Mouse (Mus musculus) heart, adult 18-20 months (tissue): ENCODE measurements around the gene Eml6. TPM values are rescaled to one million over a fixed set of nuclear protein-coding genes. Genes with fewer than 3 reads are reported as not detected.

ENCODE experiments used
- DNase-seq, 2 experiments: peaks; one replicate each; pipeline ENCODE4 v3.0.0; 2021 to 2022; ENCODE audit warnings: mixed read lengths in 1 of 2
- total RNA-seq, 2 experiments: library from RNA; stranded (reverse); gene quantifications; 2 replicates each; pipeline ENCODE4 v1.2.3; 2021

Eml6 gene
- total RNA-seq, 2 experiments from 2014 or later = 2.7 to 3.3 TPM

GRCm38 (mm10) chr11:29748750-29749467, 276.9 kb downstream of the Eml6 start:
- no peak for DNase-seq

GRCm38 (mm10) chr11:29747881-29748280, 278.0 kb downstream of the Eml6 start:
- no peak for DNase-seq

- no peak for DNase-seq
Observed at GRCm38 (mm10) chr11:29747365-29747764, 278.5 kb downstream of the Eml6 start.

DNA sequence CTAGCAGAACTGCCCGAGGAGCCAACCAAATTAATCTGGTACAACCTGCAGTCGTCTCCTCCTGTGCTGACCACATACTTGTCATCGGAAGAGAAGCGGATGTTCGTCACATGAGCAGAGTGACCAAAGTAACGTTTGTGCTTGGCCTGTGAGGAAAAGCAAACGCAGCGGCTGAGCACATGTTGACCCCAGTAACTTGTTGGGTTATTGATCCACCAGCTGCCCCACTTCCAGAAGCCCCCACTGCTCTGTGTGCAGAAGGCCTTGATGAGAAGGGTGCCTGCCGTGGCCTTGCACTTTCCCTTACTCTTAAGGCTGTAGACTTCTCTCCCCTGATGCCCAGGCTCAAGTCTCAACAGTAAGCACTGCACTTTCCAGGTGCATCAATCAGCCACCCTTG, 279.6 kb downstream of the Eml6 start:
- DNase-seq = no peak

DNA sequence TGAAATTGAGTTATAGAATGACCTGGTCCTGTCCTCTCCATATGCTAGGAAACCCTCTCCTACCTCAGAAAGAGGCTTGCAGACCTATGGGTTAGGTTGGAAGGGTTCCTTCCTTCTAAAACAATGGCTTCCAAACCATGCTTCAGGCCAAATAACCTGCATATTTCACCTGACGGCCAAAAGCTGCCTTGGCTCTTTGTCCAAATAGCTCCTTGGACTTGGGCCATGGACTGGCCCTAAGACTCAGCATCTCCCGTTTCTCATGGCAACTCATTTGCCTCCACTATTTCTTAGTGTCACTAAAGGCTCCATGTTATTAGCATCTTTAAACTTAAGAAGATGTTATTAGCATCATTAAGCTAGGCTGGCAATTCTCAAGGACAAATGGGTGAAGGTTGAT, 280.3 kb downstream of the Eml6 start:
- DNase-seq = no peak

DNA sequence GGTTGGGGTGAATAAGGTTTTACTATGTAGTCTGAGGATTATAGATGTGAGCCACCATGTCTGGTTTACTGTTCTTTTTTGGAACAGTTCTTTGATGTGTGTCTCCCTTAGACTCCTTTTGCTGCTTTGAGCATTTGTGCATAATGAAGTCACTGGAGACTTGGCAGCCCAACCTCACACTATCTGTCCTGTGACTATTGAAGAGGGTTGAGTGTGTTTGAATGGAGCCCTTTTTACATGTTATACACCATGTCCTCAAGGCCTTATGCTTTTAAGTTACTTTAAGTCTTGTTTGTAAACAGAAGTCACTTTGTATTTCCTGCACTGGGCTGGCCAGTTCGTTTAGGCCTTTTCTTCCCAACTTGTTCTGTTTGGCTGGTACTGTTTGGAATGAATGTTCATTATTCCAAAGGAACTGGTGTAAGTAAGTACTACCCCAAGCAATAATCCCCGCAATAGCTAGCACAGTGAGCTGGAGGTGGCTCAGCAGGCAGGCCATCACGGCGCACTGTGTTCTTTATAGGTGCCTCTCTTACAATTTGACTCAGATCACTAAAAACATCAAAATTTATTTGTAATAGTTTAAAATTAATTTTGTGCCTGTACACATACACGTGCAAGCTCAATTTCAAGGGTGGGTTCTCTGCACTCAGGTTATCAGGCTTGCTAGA, 280.9 kb downstream of the Eml6 start:
- DNase-seq = no peak

DNA sequence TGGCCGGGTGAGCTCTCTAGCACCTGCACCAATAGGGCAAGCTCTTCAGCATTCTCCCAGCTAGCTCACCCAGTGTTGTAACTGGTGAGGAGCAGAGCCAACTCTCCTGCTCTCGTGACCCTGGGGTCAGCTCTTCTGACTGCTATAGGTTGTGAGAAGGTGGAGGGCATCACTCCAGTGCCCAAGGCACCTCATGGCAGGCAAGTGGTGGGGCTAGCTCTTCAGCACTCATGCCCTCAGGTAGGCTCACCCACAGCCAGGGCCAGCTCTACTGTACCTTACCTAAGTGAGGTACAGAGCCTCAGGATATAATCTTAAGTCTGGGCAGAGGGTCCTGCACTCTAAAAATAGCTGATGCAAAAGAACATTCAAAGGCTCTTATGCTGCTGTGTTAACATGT, 286.1 kb downstream of the Eml6 start:
- no peak for DNase-seq

DNA sequence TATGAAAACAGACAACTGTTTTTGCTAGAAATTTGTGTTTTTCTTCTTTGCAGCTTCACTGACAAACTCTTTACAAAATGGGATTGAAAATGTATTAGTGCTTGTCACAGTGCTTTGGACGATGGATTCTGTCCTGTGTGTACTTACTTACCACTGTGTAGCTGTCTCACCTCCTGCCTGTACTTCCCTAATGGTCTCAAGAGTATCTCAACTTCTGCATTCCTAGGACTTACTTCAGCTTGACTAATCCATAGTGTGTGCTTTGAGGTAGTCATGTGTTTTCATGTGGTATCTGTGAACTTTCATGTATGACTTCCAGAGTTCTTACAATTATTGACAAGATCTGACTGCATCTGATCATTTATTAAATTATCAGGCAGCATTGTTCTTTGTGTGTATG, 297.9 kb downstream of the Eml6 start:
- no peak for DNase-seq

DNA sequence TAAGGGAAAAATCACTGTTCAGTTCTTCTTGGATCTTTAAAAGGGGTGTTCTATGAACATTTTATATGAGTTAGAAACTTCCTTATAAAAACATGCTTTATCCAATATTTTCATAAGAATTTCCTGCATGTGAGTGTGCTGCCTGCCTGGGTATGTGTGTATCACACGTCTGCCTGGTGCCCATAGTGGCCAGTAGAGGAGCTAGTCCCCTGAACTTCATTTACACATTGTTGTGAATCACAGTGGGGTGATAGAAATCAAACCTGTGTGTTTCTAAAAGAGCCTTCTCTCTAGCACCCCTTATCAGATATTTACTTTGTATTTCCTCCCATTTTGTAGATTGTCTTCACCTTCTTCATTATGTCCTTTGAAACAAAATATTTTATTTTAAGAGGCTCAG, 300.2 kb downstream of the Eml6 start:
- no peak for DNase-seq

DNA sequence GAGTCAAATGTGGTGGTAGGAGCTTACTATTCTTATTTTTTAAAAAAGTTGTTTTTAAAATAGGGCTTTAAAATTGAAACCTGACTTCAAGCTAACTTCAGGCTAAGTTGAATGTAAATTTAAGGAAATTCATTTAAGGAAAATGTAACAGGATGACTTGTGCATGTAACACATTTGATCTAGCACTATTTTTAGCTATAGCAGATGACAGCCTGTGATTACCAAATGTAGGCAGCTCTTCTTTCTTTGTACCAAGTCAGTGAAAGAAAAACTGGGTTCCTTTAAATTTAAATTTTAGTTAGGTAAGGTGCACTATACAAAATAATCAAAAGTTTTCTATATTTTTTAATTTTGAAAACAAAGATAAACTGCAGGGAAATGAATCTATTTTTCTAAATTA, 300.7 kb downstream of the Eml6 start:
- DNase-seq = no peak

DNA sequence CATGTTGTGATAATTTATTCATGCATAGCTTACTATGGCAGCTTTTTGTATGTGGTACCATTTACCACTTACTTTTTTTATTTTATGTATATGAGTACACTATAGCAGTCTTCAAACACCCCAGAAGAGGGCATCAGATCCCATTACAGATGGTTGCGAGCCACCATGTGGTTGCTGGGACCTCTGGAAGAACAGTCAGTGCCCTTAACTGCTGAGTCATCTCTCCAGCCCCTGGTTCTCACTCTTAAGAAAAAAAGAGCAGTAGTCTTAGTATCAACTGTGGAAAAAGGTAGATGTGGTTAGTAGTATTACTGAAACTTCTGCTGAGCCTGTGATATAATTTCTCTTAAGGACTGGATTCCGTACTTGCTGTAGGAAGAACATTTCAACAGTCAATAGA, 301.6 kb downstream of the Eml6 start:
- no peak for DNase-seq

- DNase-seq = no peak
Observed at GRCm38 (mm10) chr11:29719597-29719996, 306.2 kb downstream of the Eml6 start.

- DNase-seq = peak; percentile 27 to 30
Observed at GRCm38 (mm10) chr11:29718541-29718940, 307.3 kb downstream of the Eml6 start.

GRCm38 (mm10) chr11:29715499-29715898, 310.3 kb downstream of the Eml6 start:
- DNase-seq = no peak

- DNase-seq = peak; percentile 16 to 58
Observed at GRCm38 (mm10) chr11:29714789-29715188, 311.0 kb downstream of the Eml6 start.

- DNase-seq = no peak
Observed at GRCm38 (mm10) chr11:29714114-29714513, 311.7 kb downstream of the Eml6 start.

DNA sequence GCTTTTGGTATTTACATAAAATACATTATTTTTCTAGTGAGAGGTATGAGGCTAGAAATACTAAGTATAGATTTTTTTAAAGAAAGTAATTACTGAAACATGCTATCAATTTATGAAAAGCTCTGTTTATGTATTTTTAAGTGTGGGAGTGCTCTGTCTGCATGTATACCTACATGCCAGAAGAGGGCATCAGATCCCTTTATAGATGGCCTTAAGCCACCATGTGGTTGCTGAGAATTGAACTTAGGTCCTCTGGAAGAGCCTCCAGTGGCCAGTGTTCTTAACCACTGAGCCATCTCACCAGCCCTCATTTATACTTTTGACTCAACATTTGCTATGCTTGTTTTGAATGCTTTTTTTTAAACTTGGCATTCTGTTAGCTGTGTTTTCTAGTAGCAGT, 316.3 kb downstream of the Eml6 start:
- no peak for DNase-seq

GRCm38 (mm10) chr11:29706845-29707244, 319.0 kb downstream of the Eml6 start:
- DNase-seq = no peak

- no peak for DNase-seq
Observed at GRCm38 (mm10) chr11:29705263-29705662, 320.6 kb downstream of the Eml6 start.

- peak; percentile 34 to 52 for DNase-seq
Observed at GRCm38 (mm10) chr11:29702721-29703120, 323.1 kb downstream of the Eml6 start.

DNA sequence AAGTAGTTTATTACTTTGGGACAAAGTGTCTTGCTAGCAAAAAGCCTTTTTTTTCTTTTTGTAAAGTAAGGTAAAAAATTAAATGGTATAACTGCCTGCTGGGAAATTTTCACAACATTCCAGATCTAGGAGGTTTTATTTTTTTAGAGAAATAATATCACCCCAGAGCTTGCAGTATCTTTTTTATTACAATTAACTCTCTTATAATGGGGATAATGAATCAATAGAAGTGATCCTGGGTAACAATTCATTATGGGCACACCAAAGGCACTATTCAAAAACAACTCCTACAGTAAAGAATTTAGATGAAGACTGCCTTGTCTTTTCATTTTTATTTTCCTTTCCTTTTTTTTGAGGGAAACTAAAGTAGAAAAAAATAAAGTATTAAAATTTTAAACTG, 331.1 kb downstream of the Eml6 start:
- DNase-seq = no peak

DNA sequence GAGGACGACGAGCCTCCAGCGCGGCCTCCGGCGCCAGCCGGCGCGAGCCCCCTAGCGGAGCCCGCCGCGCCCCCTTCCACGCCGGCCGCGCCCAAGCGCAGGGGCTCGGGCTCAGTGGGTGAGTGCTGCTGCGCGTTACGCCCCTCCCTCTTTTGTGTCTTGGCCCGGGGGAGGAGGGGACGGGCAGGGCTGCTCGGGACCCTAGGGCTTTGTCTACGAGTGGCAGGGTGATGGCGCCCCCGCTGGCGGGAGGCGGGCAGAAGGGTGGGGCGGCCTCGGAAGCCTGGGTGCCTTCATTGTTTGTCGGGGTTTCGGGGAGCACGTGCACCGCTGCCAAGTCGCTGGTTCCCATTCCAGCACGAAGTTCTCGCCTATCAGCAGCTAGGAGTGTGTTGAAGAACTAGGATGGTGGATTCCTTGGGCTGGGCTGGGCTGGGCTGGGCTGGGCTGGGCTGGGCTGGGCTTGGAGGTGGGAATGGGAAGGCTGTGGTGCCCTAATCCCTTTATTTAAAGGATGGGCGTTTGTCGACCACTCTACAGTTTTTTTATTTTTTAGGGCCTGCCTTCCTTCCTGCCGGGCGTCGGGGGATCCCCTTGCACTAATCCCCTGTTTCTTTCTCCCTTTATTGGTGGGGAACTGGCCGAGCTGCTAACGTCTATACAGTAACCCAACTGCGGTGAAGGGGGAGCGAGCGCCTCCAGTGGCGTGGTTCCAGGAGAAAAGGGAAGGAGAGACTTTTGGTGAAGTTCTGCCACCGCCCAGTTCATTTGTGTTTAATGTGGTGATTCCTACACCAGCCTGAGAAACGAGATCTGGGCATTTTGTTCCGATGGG, 332.0 kb downstream of the Eml6 start:
- peak; percentile 90 to 91 for DNase-seq
